Mouse (Mus musculus) CH12.LX (cell line): Measurements from ENCODE around the gene Prss57. TPM values are rescaled to one million over a fixed set of nuclear protein-coding genes. Genes with fewer than 3 reads are reported as not detected.

Experiments used
- DNase-seq: peaks from one replicate; pipeline ENCODE4 v3.0.0-alpha.2; 2013; ENCODE audit errors: extremely low read depth
- H3K27ac ChIP-seq: 2 replicates; pipeline ENCODE4 v1.5.1; 2012; ENCODE audit warnings: low read depth, mild to moderate bottlenecking, control low read depth, moderate library complexity; ENCODE audit not compliant: insufficient read depth
- H3K27me3 ChIP-seq: replicated peaks from 2 replicates; pipeline ENCODE3; 2012; ENCODE audit warnings: inconsistent platforms
- H3K36me3 ChIP-seq, 2 experiments: replicated peaks in 1 of 2; 2 replicates each; pipeline versions ENCODE3 to v1.6.1; 2012; ENCODE audit warnings: inconsistent platforms in 1 of 2, low read length in 1 of 2, mild to moderate bottlenecking in 1 of 2, mixed read lengths in 1 of 2, moderate library complexity in 1 of 2; ENCODE audit not compliant: control insufficient read depth in 1 of 2, insufficient read depth in 1 of 2
- H3K4me1 ChIP-seq, 2 experiments: 2 replicates each; pipeline ENCODE4 v1.6.1; 2012; ENCODE audit warnings: inconsistent platforms in 1 of 2, moderate library complexity in 1 of 2; ENCODE audit not compliant: insufficient read depth in 2 of 2, control insufficient read depth in 1 of 2
- H3K4me2 ChIP-seq: 2 replicates; pipeline ENCODE4 v1.6.1; 2012; ENCODE audit warnings: low read depth, mild to moderate bottlenecking, control low read depth; ENCODE audit not compliant: poor library complexity, insufficient read depth, severe bottlenecking
- H3K4me3 ChIP-seq, 3 experiments: fragments of 150-350 bp in 1 of 3; sonication (generic) in 1 of 3; replicated peaks in 1 of 3; 2 replicates each; pipeline versions ENCODE3 to v1.5.1; 2011 to 2012; ENCODE audit warnings: low read depth in 2 of 3, low read length in 2 of 3, mild to moderate bottlenecking in 2 of 3, moderate library complexity in 2 of 3, control low read depth in 1 of 3, improper control_type of control experiment in 1 of 3, inconsistent platforms in 1 of 3, mixed read lengths in 1 of 3; ENCODE audit not compliant: poor library complexity in 1 of 3
- H3K79me2 ChIP-seq: replicated peaks from 2 replicates; pipeline ENCODE4 v1.6.1; 2012; ENCODE audit warnings: mild to moderate bottlenecking, moderate library complexity; ENCODE audit not compliant: control insufficient read depth, poor library complexity, insufficient read depth, severe bottlenecking; ENCODE audit errors: extremely low read depth
- H3K9ac ChIP-seq: 2 replicates; pipeline ENCODE4 v1.6.1; 2012; ENCODE audit warnings: low read depth, mild to moderate bottlenecking, control low read depth, moderate library complexity; ENCODE audit not compliant: insufficient read depth
- H3K9me3 ChIP-seq: replicated peaks from 2 replicates; pipeline ENCODE3; 2012; ENCODE audit warnings: low read length, inconsistent platforms, mixed read lengths
- CHD1 ChIP-seq: IDR thresholded peaks from 2 replicates; pipeline ENCODE4 v1.6.1; 2012; ENCODE audit warnings: low read depth, low read length, improper control_type of control experiment, inconsistent platforms
- CHD2 ChIP-seq: IDR thresholded peaks from 2 replicates; pipeline ENCODE4 v1.6.1; 2011; ENCODE audit warnings: low read length, improper control_type of control experiment
- ELF1 ChIP-seq: IDR thresholded peaks from 2 replicates; pipeline ENCODE4 v1.6.1; 2014; ENCODE audit warnings: low read depth, mild to moderate bottlenecking, inconsistent platforms, low read length, improper control_type of control experiment
- EP300 ChIP-seq: IDR thresholded peaks from 2 replicates; pipeline ENCODE4 v1.6.1; 2011; ENCODE audit warnings: low read length, improper control_type of control experiment
- GABPA ChIP-seq: IDR thresholded peaks from 2 replicates; pipeline ENCODE4 v1.6.1; 2012; ENCODE audit warnings: low read depth, low read length, improper control_type of control experiment, inconsistent platforms; ENCODE audit not compliant: insufficient replicate concordance
- HCFC1 ChIP-seq: IDR thresholded peaks from 2 replicates; pipeline ENCODE4 v1.6.1; 2012; ENCODE audit warnings: low read depth, mild to moderate bottlenecking, inconsistent platforms, low read length, improper control_type of control experiment
- IRF4 ChIP-seq: IDR thresholded peaks from 2 replicates; pipeline ENCODE4 v1.6.1; 2014; ENCODE audit warnings: low read depth, mild to moderate bottlenecking, inconsistent platforms, low read length, improper control_type of control experiment
- JUN ChIP-seq: IDR thresholded peaks from 2 replicates; pipeline ENCODE4 v1.6.1; 2011; ENCODE audit warnings: low read depth, mild to moderate bottlenecking, low read length, improper control_type of control experiment, moderate library complexity; ENCODE audit not compliant: insufficient read depth
- JUND ChIP-seq: conservative IDR thresholded peaks from 2 replicates; pipeline ENCODE4 v1.6.1; 2011; ENCODE audit warnings: low read depth, low read length, improper control_type of control experiment
- KAT2A ChIP-seq: IDR thresholded peaks from 2 replicates; pipeline ENCODE4 v1.6.1; 2012; ENCODE audit warnings: low read length, improper control_type of control experiment, inconsistent platforms; ENCODE audit not compliant: insufficient replicate concordance
- MAFK ChIP-seq: IDR thresholded peaks from 2 replicates; pipeline ENCODE4 v1.6.1; 2011; ENCODE audit warnings: low read length, improper control_type of control experiment; ENCODE audit not compliant: insufficient replicate concordance
- MAX ChIP-seq: IDR thresholded peaks from 2 replicates; pipeline ENCODE4 v1.6.1; 2011; ENCODE audit warnings: low read length, improper control_type of control experiment
- MAZ ChIP-seq: IDR thresholded peaks from 2 replicates; pipeline ENCODE4 v1.6.1; 2012; ENCODE audit warnings: low read depth, mild to moderate bottlenecking, inconsistent platforms, low read length, improper control_type of control experiment, moderate library complexity
- MEF2A ChIP-seq: IDR thresholded peaks from 2 replicates; pipeline ENCODE4 v1.6.1; 2014; ENCODE audit warnings: low read depth, mild to moderate bottlenecking, inconsistent platforms, low read length, improper control_type of control experiment, borderline replicate concordance
- MXI1 ChIP-seq: IDR thresholded peaks from 2 replicates; pipeline ENCODE4 v1.6.1; 2011; ENCODE audit warnings: mild to moderate bottlenecking, low read depth, low read length, improper control_type of control experiment
- NRF1 ChIP-seq: IDR thresholded peaks from 2 replicates; pipeline ENCODE4 v1.6.1; 2014; ENCODE audit warnings: low read depth, mild to moderate bottlenecking, inconsistent platforms, low read length, improper control_type of control experiment, moderate library complexity
- PAX5 ChIP-seq: IDR thresholded peaks from 2 replicates; pipeline ENCODE4 v1.6.1; 2012; ENCODE audit warnings: low read length, inconsistent platforms, mixed read lengths
- POLR2A ChIP-seq: IDR thresholded peaks from 2 replicates; pipeline ENCODE4 v1.6.1; 2011; ENCODE audit warnings: low read depth, mild to moderate bottlenecking, improper control_type of control experiment, low read length
- RAD21 ChIP-seq: IDR thresholded peaks from 2 replicates; pipeline ENCODE4 v1.6.1; 2011; ENCODE audit warnings: low read depth, mild to moderate bottlenecking, low read length, improper control_type of control experiment, moderate library complexity
- RCOR1 ChIP-seq: conservative IDR thresholded peaks from 2 replicates; pipeline ENCODE4 v1.6.1; 2012; ENCODE audit warnings: low read depth, mild to moderate bottlenecking, inconsistent platforms, low read length, improper control_type of control experiment
- SIN3A ChIP-seq: IDR thresholded peaks from 2 replicates; pipeline ENCODE4 v1.6.1; 2012; ENCODE audit warnings: low read length, improper control_type of control experiment, inconsistent platforms
- SMC3 ChIP-seq: IDR thresholded peaks from 2 replicates; pipeline ENCODE4 v1.6.1; 2011; ENCODE audit warnings: low read depth, low read length, improper control_type of control experiment
- TBP ChIP-seq: conservative IDR thresholded peaks from 2 replicates; pipeline ENCODE4 v1.6.1; 2011; ENCODE audit warnings: low read depth, low read length, improper control_type of control experiment
- TCF12 ChIP-seq: IDR thresholded peaks from 2 replicates; pipeline ENCODE4 v1.6.1; 2014; ENCODE audit warnings: low read depth, mild to moderate bottlenecking, inconsistent platforms, low read length, improper control_type of control experiment
- UBTF ChIP-seq: IDR thresholded peaks from 2 replicates; pipeline ENCODE4 v1.6.1; 2012; ENCODE audit warnings: low read depth, mild to moderate bottlenecking, inconsistent platforms, low read length, improper control_type of control experiment, moderate library complexity
- USF1 ChIP-seq: IDR thresholded peaks from 2 replicates; pipeline ENCODE4 v1.6.1; 2014; ENCODE audit warnings: low read depth, mild to moderate bottlenecking, inconsistent platforms, low read length, improper control_type of control experiment
- ZKSCAN1 ChIP-seq: IDR thresholded peaks from 2 replicates; pipeline ENCODE4 v1.6.1; 2012; ENCODE audit warnings: low read depth, inconsistent platforms, low read length, improper control_type of control experiment, borderline replicate concordance
- ZMIZ1 ChIP-seq: IDR thresholded peaks from 2 replicates; pipeline ENCODE4 v1.6.1; 2012; ENCODE audit warnings: low read depth, mild to moderate bottlenecking, inconsistent platforms, low read length, improper control_type of control experiment
- dilution Hi-C: fragments of 300-500 bp; cut with MboI; formaldehyde crosslinking; loops from 2 replicates; pipeline ENCODE4 v1.14.3; 2020; ENCODE audit warnings: low sequenced_read_pairs; ENCODE audit not compliant: extremely low pct_unique_long_range_greater_than_20kb, extremely low pct_ligation_motif_present
- in situ Hi-C: fragments of 300-500 bp; cut with MboI; formaldehyde crosslinking; loops from 3 replicates; pipeline ENCODE4 v1.14.3; 2019; ENCODE audit warnings: low sequenced_read_pairs, low pct_ligation_motif_present, low pct_unique_long_range_greater_than_20kb, mixed read lengths
- polyA plus RNA-seq: library from polyadenylated mRNA; unstranded; fragments of >175 nt; gene quantifications from 2 replicates; pipeline ENCODE4 v1.2.1, GENCODE M21; 2012; ENCODE audit warnings: low read depth; ENCODE audit not compliant: insufficient read length
- total RNA-seq, 2 experiments: library from RNA; depleted of rRNA; stranded (reverse); fragments of 300-350 nt in 1 of 2; fragments of >200 nt in 1 of 2; gene quantifications; 2 replicates each; pipeline ENCODE4 v1.2.3; 2012 to 2014

The Prss57 gene
- total and polyA plus RNA-seq, 3 experiments: 0.08 TPM; not detected in 2

GRCm38 (mm10) chr10:79808728-79809127, 18.0 kb upstream of the Prss57 start:
- H3K9me3 ChIP-seq: no peaks in the 10 kb centered on the region
- peaks cover 30% of the 10 kb centered on the region for H3K27me3 ChIP-seq
- peaks cover 0 to 12% of the 10 kb centered on the region in 2 experiments; a peak in 2 of 4 replicates for H3K4me1 ChIP-seq
- H3K4me2 ChIP-seq: no peak overlapping the region
- DNase-seq: no peak
- H3K36me3 ChIP-seq: no peaks in the 10 kb centered on the region
- dilution Hi-C loops: no loop called here
- no peak overlapping the region for H3K4me3 ChIP-seq
- no peak for TF ChIP-seq POLR2A
- no peak for TF ChIP-seq NRF1
- no peak for TF ChIP-seq MAFK
- no peak for TF ChIP-seq IRF4
- TF ChIP-seq JUN: no peak
- no peak for TF ChIP-seq ZKSCAN1
- no peak for TF ChIP-seq CHD2
- no peak for TF ChIP-seq JUND
- TF ChIP-seq ELF1: no peak
- no peak for TF ChIP-seq CHD1
- no peak for TF ChIP-seq HCFC1
- no peak for TF ChIP-seq RCOR1
- no peak for TF ChIP-seq MXI1
- TF ChIP-seq SMC3: no peak
- no peak for TF ChIP-seq TBP
- TF ChIP-seq PAX5: no peak
- no peak for TF ChIP-seq EP300
- no peak for TF ChIP-seq USF1
- TF ChIP-seq KAT2A: no peak
- TF ChIP-seq, all 38 proteins: peak for 0
- H3K9ac ChIP-seq: no peak overlapping the region
- H3K27ac ChIP-seq: no peak overlapping the region
- in situ Hi-C loops: no loop called here
- H3K79me2 ChIP-seq: no peaks in the 10 kb centered on the region

DNA sequence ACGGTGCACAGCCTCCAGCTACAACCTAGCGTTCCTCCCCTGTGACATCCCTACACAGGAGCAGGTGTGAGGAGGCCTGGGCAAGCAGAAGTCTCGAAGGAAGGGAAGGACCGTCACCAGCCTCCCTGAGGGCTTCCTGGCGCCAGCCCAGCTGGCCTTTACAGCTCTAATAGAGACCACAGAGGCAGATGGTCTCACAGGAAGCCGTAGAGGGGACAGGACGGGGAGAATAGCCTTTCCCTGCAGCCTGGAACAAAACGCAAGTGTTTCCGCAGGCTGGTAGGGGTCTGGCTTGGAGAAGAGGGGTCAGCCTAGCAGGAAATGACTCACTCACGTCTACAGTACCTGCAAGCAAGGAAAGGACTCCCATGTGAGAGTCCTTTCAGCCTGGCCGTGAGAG, 17.1 kb upstream of the Prss57 start:
- no peak for DNase-seq
- TF ChIP-seq SMC3: no peak
- TF ChIP-seq MAZ: no peak
- TF ChIP-seq KAT2A: no peak
- no peak for TF ChIP-seq SIN3A
- no peak for TF ChIP-seq UBTF
- TF ChIP-seq TCF12: no peak
- TF ChIP-seq GABPA: no peak
- TF ChIP-seq MAX: no peak
- TF ChIP-seq ZMIZ1: no peak
- TF ChIP-seq MEF2A: no peak
- TF ChIP-seq RAD21: no peak
- H3K4me2 ChIP-seq: no peak overlapping the region
- H3K36me3 ChIP-seq: no peaks in the 10 kb centered on the region
- peaks cover 0 to 12% of the 10 kb centered on the region in 2 experiments; a peak in 2 of 4 replicates for H3K4me1 ChIP-seq
- no peak overlapping the region for H3K27ac ChIP-seq
- no peaks in the 10 kb centered on the region for H3K79me2 ChIP-seq
- in situ Hi-C loops: no loop called here
- dilution Hi-C loops: no loop called here
- H3K27me3 ChIP-seq: peaks cover 34% of the 10 kb centered on the region
- H3K4me3 ChIP-seq: no peak overlapping the region
- H3K9me3 ChIP-seq: no peaks in the 10 kb centered on the region
- no peak overlapping the region for H3K9ac ChIP-seq
